Mouse (Mus musculus) right cerebral cortex, adult 2 months (tissue): ENCODE measurements at regions not wholly inside any gene's neighbourhood (a gene's known extent, or its start where the extent isn't known, plus 50 kb on each side); places are given as distances from the start of the nearest gene placed in this dataset.
"Not testable (repeated sequence)": the region's sequence is repeated elsewhere in the genome, so short reads cannot be mapped to it uniquely, and the experiment has no call there.

Experiments used
- DNase-seq, 2 experiments: peaks; one replicate each; pipeline ENCODE4 v3.0.0; 2021 to 2022; ENCODE audit warnings: low spot score in 2 of 2

GRCm38 (mm10) chr1:157622156-157622555 is 115.6 kb downstream of the Sec16b start:
- DNase-seq = not testable (repeated sequence)

- no peak for DNase-seq
Observed at GRCm38 (mm10) chr1:157632586-157632985, 126.1 kb downstream of the Sec16b start.

GRCm38 (mm10) chr1:157633470-157633869 is 126.9 kb downstream of the Sec16b start:
- no peak for DNase-seq

GRCm38 (mm10) chr1:157635776-157636175 is 129.2 kb downstream of the Sec16b start:
- DNase-seq = no peak

- DNase-seq = no peak
Observed at GRCm38 (mm10) chr1:157643524-157643923, 137.0 kb downstream of the Sec16b start.

GRCm38 (mm10) chr1:157645682-157646421 is 139.3 kb downstream of the Sec16b start:
- DNase-seq = no peak

- peak; percentile 48 to 56 for DNase-seq
Observed at GRCm38 (mm10) chr1:157655446-157655845, 148.9 kb downstream of the Sec16b start.

GRCm38 (mm10) chr1:157669626-157670025 is 163.1 kb downstream of the Sec16b start:
- peak in 1 of 2 experiments; percentile 29 for DNase-seq

GRCm38 (mm10) chr1:157684356-157684755 is 177.8 kb downstream of the Sec16b start:
- no peak for DNase-seq

- no peak for DNase-seq
Observed at GRCm38 (mm10) chr1:157695198-157695597, 188.7 kb downstream of the Sec16b start.

- no peak for DNase-seq
Observed at GRCm38 (mm10) chr1:157703639-157704038, 197.1 kb downstream of the Sec16b start.

GRCm38 (mm10) chr1:157705364-157705763 is 198.8 kb downstream of the Sec16b start:
- no peak for DNase-seq

- no peak for DNase-seq
Observed at GRCm38 (mm10) chr1:157707256-157707655, 200.7 kb downstream of the Sec16b start.

GRCm38 (mm10) chr1:157709117-157709516 is 202.6 kb downstream of the Sec16b start:
- DNase-seq = no peak

GRCm38 (mm10) chr1:157710870-157711269 is 204.3 kb downstream of the Sec16b start:
- DNase-seq = no peak

GRCm38 (mm10) chr1:157712519-157712918 is 206.0 kb downstream of the Sec16b start:
- no peak for DNase-seq

GRCm38 (mm10) chr1:157713851-157714250 is 207.3 kb downstream of the Sec16b start:
- no peak for DNase-seq

GRCm38 (mm10) chr1:157715632-157716031 is 209.1 kb downstream of the Sec16b start:
- no peak for DNase-seq

- DNase-seq = no peak
Observed at GRCm38 (mm10) chr1:157717131-157717530, 210.6 kb downstream of the Sec16b start.

- no peak for DNase-seq
Observed at GRCm38 (mm10) chr1:157721946-157722345, 215.4 kb downstream of the Sec16b start.

GRCm38 (mm10) chr1:157731124-157731523 is 224.6 kb downstream of the Sec16b start:
- DNase-seq = no peak

- no peak for DNase-seq
Observed at GRCm38 (mm10) chr1:157740725-157741665, 234.5 kb downstream of the Sec16b start.

GRCm38 (mm10) chr1:157745611-157746010 is 239.1 kb downstream of the Sec16b start:
- DNase-seq = peak; percentile 86 to 91
